In genomic region chr3:34441266-34441665, GRCm38 (mm10) we compare ENCODE assay signal across 12 mouse cellular contexts.
DNase-seq lines count a peak whose midpoint lies in the region; ATAC-seq lines count a peak whose summit lies in the region.
"Had no signal": no experiment of that assay in that cellular context is flagged by ENCODE, and none has a peak within 500 bp of the region (broad histone marks: within the 10 kb centered on the region; RNA-seq: fewer than 3 reads in every experiment).

No protein-coding gene starts in this region.

- peak overlapping the region; percentile 54; the same call in 1 of the 2 replicates for H3K27ac ChIP-seq in embryonic facial prominence, embryonic 10.5 days (replicated peaks)
- peak overlapping the region; percentile 62 for H3K27ac ChIP-seq in hindbrain, embryonic 16.5 days (ENCODE audit: low read depth, low read length)
- peak overlapping the region; percentile 57; the same call in 1 of the 2 replicates for H3K27ac ChIP-seq in midbrain, embryonic 16.5 days (ENCODE audit: low read length)
- H3K27ac ChIP-seq: gastrocnemius, adult 2 months had no signal

- H3K36me3 ChIP-seq in embryonic facial prominence, embryonic 10.5 days (replicated peaks): no peaks in the 10 kb centered on the region
- H3K36me3 ChIP-seq in hindbrain, embryonic 16.5 days (ENCODE audit: control insufficient read depth, insufficient read depth, low read length): no peaks in the 10 kb centered on the region
- H3K36me3 ChIP-seq in midbrain, embryonic 16.5 days (ENCODE audit: control insufficient read depth, insufficient read depth, low read length): no peaks in the 10 kb centered on the region

- peaks cover 11% of the 10 kb centered on the region for H3K27me3 ChIP-seq in embryonic facial prominence, embryonic 10.5 days (replicated peaks; ENCODE audit: low read depth, poor library complexity, severe bottlenecking)
- H3K27me3 ChIP-seq in hindbrain, embryonic 16.5 days (replicated peaks; ENCODE audit: control insufficient read depth, insufficient read depth, low read length): peaks cover 3% of the 10 kb centered on the region
- no peaks in the 10 kb centered on the region; the same call in 1 of the 2 replicates for H3K27me3 ChIP-seq in midbrain, embryonic 16.5 days (ENCODE audit: control insufficient read depth, insufficient read depth, low read depth, low read length)
- H3K27me3 ChIP-seq: megakaryocyte, embryonic 14.5 days had no signal

- H3K9ac ChIP-seq in hindbrain, embryonic 16.5 days (ENCODE audit: low read depth, low read length): no peak overlapping the region
- H3K9ac ChIP-seq in midbrain, embryonic 16.5 days (ENCODE audit: low read depth, low read length): no peak overlapping the region

- H3K4me1 ChIP-seq in embryonic facial prominence, embryonic 10.5 days: peaks cover 42% of the 10 kb centered on the region
- H3K4me1 ChIP-seq in hindbrain, embryonic 16.5 days (ENCODE audit: control insufficient read depth, insufficient read depth, low read depth, low read length): peaks cover 7% of the 10 kb centered on the region
- H3K4me1 ChIP-seq in midbrain, embryonic 16.5 days (ENCODE audit: control insufficient read depth, insufficient read depth, low read length): peaks cover 13% of the 10 kb centered on the region
- H3K4me1 ChIP-seq: megakaryocyte, embryonic 14.5 days had no signal

- no peak overlapping the region for H3K4me2 ChIP-seq in hindbrain, embryonic 16.5 days (ENCODE audit: low read length)
- H3K4me2 ChIP-seq in midbrain, embryonic 16.5 days (ENCODE audit: low read length): no peak overlapping the region
- H3K4me2 ChIP-seq: liver, embryonic 11.5 days had no signal

- no peaks in the 10 kb centered on the region for H3K9me3 ChIP-seq in embryonic facial prominence, embryonic 10.5 days
- H3K9me3 ChIP-seq in hindbrain, embryonic 16.5 days (ENCODE audit: control insufficient read depth, low read length): no peaks in the 10 kb centered on the region
- H3K9me3 ChIP-seq in midbrain, embryonic 16.5 days (replicated peaks; ENCODE audit: control insufficient read depth, low read length, poor library complexity, severe bottlenecking): no peaks in the 10 kb centered on the region

- WGBS in embryonic facial prominence, embryonic 10.5 days: 25% methylated on average over 5 of the region's 5 CpGs
- WGBS in hindbrain, embryonic 16.5 days: 38% methylated on average over 5 of the region's 5 CpGs
- 28% methylated on average over 5 of the region's 5 CpGs for WGBS in midbrain, embryonic 16.5 days

- peak; percentile 36 for DNase-seq in cerebellum, adult 9-10 months
- DNase-seq in cerebellum, adult 8-10 months: no peak
- peak; percentile 23 for DNase-seq in embryonic facial prominence, embryonic 10.5 days (ENCODE audit: low spot score)
- no peak for DNase-seq in gastrocnemius, adult 8-10 months (ENCODE audit: low spot score in 2 of 2)
- no peak for DNase-seq in spleen, postnatal 4 days (ENCODE audit: low spot score in 2 of 2)
- DNase-seq in natural killer cell, adult 2 months (ENCODE audit: low spot score in 2 of 2): no peak
- DNase-seq: gastrocnemius, adult 2 months had no signal

- no peak overlapping the region for H3K4me3 ChIP-seq in embryonic facial prominence, embryonic 10.5 days
- H3K4me3 ChIP-seq in hindbrain, embryonic 16.5 days (ENCODE audit: low read length): no peak overlapping the region
- H3K4me3 ChIP-seq in midbrain, embryonic 16.5 days (ENCODE audit: low read depth, low read length): no peak overlapping the region
- H3K4me3 ChIP-seq: gastrocnemius, adult 2 months; megakaryocyte, embryonic 14.5 days had no signal

- ATAC-seq in hindbrain, embryonic 16.5 days: peak; percentile 70
- ATAC-seq in midbrain, embryonic 16.5 days: peak; percentile 49; the same call in 1 of the 2 replicates
- ATAC-seq: inflammation-experienced regulatory T-cells, adult 6 months had no signal

Comparison
In these comparisons a context has a peak if more than half of its experiments do, and no peak if none do; other contexts are left out.
1. DNase-seq: peak in cerebellum, adult 9-10 months (single experiment) and embryonic facial prominence, embryonic 10.5 days (single experiment); none in cerebellum, adult 8-10 months (single experiment), gastrocnemius, adult 8-10 months (0 of 2), spleen, postnatal 4 days (0 of 2) and natural killer cell, adult 2 months (0 of 2).
2. Peak in every context shown above with its lines, with median percentiles within 50 percentile points of each other: H3K27ac ChIP-seq.